Mouse (Mus musculus) erythroblast, embryonic 14.5 days (primary cell): ENCODE measurements at regions not wholly inside any gene's neighbourhood (a gene's known extent, or its start where the extent isn't known, plus 50 kb on each side); places are given as distances from the start of the nearest gene placed in this dataset.

ENCODE experiments used
- GATA1 ChIP-seq: IDR thresholded peaks from 2 replicates; pipeline ENCODE4 v1.6.1; 2012; ENCODE audit warnings: low read length, inconsistent platforms, mixed read lengths
- TAL1 ChIP-seq: IDR thresholded peaks from 3 replicates; pipeline ENCODE4 v1.6.1; 2012; ENCODE audit warnings: low read length, inconsistent platforms, mixed read lengths

DNA sequence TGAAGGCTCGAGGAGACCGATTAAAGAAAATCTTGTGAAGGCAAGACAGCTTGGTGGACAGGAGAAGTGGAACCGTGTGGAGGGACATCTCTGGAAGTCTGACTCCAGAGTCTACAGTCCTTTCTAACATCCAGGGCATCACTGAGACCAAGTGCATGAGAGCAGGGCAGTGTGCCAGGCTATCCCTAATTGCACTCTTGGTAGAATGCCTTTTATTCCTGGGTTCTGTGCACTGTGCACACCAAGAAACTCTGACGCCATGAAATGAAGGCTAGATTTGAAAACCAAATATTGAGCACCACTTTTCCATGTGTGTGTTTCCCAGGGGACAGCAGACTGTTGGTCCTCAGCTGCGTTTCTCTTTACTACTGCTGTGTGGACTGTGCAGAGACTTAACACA is 143.1 kb upstream of the Runx1 start:
- TF ChIP-seq GATA1 (no peak), TAL1 (no peak)
